Mouse (Mus musculus) hematopoietic stem cell, adult 5-6 weeks (primary cell): ENCODE data around the gene Tut7. TPM values are rescaled to one million over a fixed set of nuclear protein-coding genes. Genes with fewer than 3 reads are reported as not detected.
"Not testable (repeated sequence)": the region's sequence is repeated elsewhere in the genome, so short reads cannot be mapped to it uniquely, and the experiment has no call there.

ENCODE experiments used
- ATAC-seq, 2 experiments: fragments of 125-278 bp in 1 of 2; replicated peaks in 1 of 2; 2 replicates each; pipeline ENCODE4 v1.8.0; 2016 to 2017; ENCODE audit warnings: inconsistent platforms in 2 of 2, mild to moderate bottlenecking in 2 of 2, moderate number of reproducible peaks in 2 of 2, low read depth in 1 of 2, moderate TSS enrichment in 1 of 2; ENCODE audit not compliant: low FRiP score in 2 of 2, poor library complexity in 2 of 2, severe bottlenecking in 2 of 2, insufficient read depth in 1 of 2, low TSS enrichment in 1 of 2
- total RNA-seq: library from RNA; stranded (forward); fragments of 172-1452, 232-1000 nt; gene quantifications from 2 replicates; pipeline ENCODE4 v1.2.3, GENCODE M21; 2017

Gene Tut7
- total RNA-seq, 1 experiment from 2014 or later, result 207 TPM

GRCm38 (mm10) chr13:59779744-59780264 lies 43.1 kb downstream of the Tut7 start:
- not testable (repeated sequence) for ATAC-seq

DNA sequence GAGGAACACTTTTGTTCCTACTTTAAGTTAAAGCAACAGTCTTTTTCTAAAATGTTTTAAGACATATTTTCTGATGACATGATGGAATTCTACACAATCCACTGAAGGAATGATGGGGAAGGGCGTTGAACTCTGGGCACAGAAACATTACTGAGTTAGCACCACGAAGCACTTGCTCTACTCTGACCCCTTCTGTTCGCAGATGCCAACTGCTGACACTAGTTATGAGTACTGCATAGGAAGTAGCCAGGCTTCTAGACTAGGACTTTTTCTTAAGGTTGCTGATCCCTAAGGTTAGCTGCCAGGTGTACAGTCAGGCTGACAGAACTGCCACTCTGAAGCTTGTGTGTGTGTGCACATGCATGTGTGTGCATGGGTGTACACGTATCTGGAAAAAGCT lies 43.7 kb downstream of the Tut7 start:
- ATAC-seq, result peak; percentile 42 to 52; a peak in 3 of 4 replicates

GRCm38 (mm10) chr13:59775168-59775567 lies 47.8 kb downstream of the Tut7 start:
- ATAC-seq, result no peak

DNA sequence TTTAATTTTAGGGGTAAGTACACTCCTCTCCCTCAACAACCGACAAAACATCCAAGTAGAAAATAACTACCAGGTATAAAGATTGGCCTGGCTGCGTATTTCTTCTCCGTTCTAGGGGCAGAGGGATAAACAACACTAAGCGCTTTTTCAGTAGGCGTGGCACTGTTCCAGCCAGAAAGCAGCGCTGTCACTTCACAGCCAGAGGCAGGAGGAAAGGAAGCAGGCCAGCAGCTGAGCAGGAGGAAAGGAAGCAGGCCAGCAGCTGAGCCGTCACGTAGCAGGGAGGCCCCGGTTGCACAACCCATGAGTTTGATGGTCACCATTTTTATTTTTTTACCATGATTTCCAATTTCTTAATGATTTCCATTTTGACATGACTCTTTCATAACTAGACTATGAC lies 51.7 kb downstream of the Tut7 start:
- ATAC-seq, result peak; percentile 48 to 57

DNA sequence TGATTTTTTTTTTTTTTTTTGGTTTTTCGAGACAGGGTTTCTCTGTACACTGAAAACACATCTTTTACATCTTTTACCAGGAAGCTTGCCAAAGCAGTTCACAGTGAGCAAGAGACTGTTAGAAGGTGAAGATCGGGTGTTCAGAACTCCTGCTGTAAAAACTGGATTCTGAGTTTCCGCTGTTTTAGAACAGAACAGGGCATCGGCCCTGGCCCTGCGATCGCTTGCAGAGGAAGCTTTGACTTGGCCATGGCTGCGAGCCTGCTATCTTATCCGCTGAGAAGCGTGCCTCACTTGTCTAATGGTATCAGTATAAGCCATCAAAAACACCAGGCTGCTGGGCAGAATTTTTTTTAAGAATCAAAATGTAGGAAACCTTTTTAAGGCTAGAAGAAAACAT lies 52.1 kb downstream of the Tut7 start:
- ATAC-seq, result no peak

DNA sequence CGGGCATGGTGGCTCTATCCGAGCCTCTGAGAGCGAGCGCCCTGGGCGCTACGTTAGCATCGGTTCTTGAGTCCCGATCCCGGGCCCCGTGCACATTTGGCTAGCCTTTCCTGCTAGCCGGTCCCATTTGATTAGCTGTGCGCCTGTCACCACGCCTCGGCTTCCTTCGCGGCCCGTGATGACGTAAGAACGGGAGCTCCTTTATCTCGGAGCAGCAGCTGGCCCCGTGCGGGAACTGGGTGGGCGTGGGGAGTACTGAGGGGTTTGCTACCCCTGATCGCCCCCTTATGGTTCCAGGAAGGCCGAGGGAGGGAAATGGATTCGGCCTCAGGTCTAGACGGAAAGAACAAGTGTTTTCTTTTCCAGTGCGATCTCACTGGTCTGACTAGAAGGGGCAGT lies 52.8 kb downstream of the Tut7 start:
- ATAC-seq, result peak; percentile 71 to 81

GRCm38 (mm10) chr13:59769296-59770163 lies 53.4 kb downstream of the Tut7 start, which contains the start of gene Isca1:
Gene Isca1 (minus strand): TSS chr13:59769810.
- peak; percentile 85 to 89 for ATAC-seq

DNA sequence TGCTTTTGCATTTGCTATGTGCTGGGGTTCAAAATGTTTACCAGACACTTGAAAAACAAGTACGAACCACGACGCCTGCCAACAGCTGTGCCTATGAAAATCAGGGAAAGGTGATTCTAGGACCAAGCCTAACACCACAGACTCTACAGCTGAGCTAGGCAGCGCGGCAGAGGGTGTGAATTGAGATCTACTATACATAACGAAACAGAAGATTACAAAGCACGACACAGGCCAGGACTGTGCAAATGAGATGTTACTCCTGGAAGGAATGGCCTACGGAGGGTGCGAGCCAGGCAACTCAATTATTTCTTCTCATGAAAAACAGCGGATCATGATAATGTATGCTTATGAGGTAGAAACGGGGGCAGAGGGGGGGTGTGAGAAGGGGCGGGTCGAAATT lies 54.4 kb downstream of the Tut7 start:
- ATAC-seq, result no peak

- no peak for ATAC-seq
Measured at GRCm38 (mm10) chr13:59766786-59767515, 56.0 kb downstream of the Tut7 start.

- no peak for ATAC-seq
Measured at GRCm38 (mm10) chr13:59762791-59763190, 60.2 kb downstream of the Tut7 start.

DNA sequence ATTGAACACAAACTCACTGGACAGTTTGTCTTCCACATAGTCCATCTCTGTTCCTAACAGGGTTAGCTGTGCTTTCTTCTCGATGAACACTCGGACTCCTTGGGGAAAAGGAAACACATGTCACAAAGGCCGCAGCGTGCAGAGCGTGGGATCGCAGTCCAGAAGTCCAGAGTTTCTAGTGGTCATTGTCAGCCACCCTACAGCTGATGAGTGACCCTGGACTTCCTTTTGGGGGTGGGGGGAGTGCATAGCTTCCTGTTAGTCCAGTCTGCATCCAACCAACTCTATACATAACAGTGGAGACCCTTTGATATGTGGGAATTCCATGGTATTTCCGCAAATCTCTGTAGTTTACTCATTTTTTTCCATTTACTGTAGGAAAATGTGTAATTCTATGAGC lies 66.0 kb downstream of the Tut7 start:
- ATAC-seq, result no peak

DNA sequence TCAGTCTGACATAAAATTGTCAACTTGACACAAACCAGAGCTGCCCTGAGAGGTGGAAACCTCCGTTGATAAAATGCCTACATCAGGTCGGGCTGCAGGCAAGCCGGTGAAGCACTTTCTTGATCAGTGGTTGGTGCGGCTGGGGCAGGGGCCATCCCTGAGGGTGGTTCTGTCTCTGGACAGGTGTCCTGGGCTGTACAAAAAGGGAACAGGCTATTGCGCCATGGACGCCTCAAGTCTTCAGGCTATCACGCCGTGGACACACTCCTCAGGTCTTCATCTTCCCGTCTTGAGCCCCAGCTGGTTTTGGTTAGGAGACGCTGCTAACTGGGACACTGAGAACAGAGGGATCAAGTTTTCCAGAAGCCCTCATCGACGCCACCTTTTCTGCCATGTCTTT lies 72.6 kb downstream of the Tut7 start:
- ATAC-seq, result no peak

GRCm38 (mm10) chr13:59746711-59747110 lies 76.2 kb downstream of the Tut7 start, which contains the start of gene 1700014D04Rik:
Gene 1700014D04Rik (minus strand): TSS chr13:59746752.
- no peak for ATAC-seq

- ATAC-seq, result no peak
Measured at GRCm38 (mm10) chr13:59746164-59746563, 76.8 kb downstream of the Tut7 start.

GRCm38 (mm10) chr13:59745462-59745861 lies 77.5 kb downstream of the Tut7 start:
- peak in 1 of 2 experiments; percentile 23; a peak in 1 of 4 replicates for ATAC-seq

GRCm38 (mm10) chr13:59741697-59742096 lies 81.2 kb downstream of the Tut7 start:
- peak; percentile 84 to 85 for ATAC-seq

DNA sequence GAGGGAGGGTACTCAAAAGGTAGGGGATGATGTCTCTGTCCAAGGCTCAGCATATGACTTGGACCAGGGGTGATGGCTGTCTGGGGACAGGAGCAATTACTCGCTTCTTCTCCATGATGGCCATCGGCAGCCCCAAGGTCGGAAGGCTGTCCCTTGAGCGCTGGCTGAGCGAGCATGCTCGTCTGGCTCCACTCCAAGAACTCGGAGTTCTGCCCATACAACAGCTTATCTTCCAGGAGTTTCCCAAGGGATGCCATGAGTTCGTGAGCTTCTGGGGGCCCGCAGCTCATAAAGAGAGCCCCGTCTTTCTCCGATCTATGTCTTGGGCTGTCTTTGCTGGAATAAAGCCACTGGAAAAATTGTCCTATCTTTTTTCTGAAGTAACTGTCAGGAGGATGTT lies 81.9 kb downstream of the Tut7 start:
- ATAC-seq, result no peak

DNA sequence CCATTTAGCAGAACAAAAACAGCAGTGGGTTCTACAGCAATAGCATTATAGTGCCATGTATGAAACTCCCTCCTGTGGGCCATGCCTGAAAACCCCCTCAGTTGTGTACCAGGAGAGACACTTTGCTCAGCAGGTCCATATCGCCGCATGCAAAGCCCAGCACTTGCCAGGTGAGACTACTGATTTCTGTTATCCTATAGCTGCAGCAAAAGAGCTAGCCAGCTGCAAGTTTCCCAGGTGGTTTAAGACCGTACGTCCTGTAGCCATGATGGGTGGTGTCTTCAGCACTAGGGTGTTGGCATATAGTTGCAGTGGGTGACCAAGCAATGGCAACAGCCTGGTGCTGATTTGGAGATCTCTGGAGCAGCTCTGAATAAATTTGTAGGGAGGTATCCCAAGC lies 83.5 kb downstream of the Tut7 start:
- ATAC-seq, result no peak
